Mouse (Mus musculus) left cerebral cortex, adult 2 months (tissue): ENCODE measurements at regions not wholly inside any gene's neighbourhood (a gene's known extent, or its start where the extent isn't known, plus 50 kb on each side); places are given as distances from the start of the nearest gene placed in this dataset.

Experiments
- DNase-seq, 2 experiments: peaks; one replicate each; pipeline ENCODE4 v3.0.0; 2021 to 2022; ENCODE audit warnings: low spot score in 2 of 2, mixed read lengths in 1 of 2; ENCODE audit errors: extremely low spot score in 1 of 2
- H3K27ac ChIP-seq: fragments of 200-600 bp; 2 replicates; pipeline ENCODE4 v1.8.1; 2022
- H3K4me3 ChIP-seq: fragments of 200-600 bp; 2 replicates; pipeline ENCODE4 v1.8.1; 2022
- CTCF ChIP-seq: fragments of 200-600 bp; IDR thresholded peaks from 2 replicates; pipeline ENCODE4 v1.8.1; 2022; ENCODE audit warnings: antibody characterized with exemption, mild to moderate bottlenecking, moderate library complexity
- intact Hi-C: fragments of 180-260 bp; cut with DNase I; formaldehyde crosslinking; loops from one replicate; pipeline ENCODE4 v1.15.1; 2025

DNA sequence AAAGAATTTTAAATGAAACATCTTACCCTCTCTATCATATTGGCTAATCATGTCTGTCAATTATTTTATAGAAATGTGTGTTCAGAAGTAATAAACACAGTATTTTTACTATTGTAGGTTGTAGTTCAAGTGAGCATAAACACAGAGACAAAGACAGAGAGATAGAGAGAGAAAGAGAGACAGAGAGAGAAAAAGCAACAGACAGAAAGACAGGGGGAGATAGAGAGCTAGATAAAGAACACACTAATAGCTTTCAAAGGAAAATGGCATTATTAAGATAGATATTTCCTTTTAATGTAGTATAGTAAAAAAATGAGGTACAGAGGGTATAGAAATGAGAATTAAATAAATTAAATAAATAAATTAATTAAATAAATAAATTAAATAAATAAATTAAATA is 624.4 kb upstream of the Fam84a start:
- peak; percentile 1; the same call in 1 of the 2 replicates for TF ChIP-seq CTCF
- H3K27ac ChIP-seq = no peak overlapping the region
- no peak overlapping the region for H3K4me3 ChIP-seq
- intact Hi-C loops = no loop called here
- no peak for DNase-seq

DNA sequence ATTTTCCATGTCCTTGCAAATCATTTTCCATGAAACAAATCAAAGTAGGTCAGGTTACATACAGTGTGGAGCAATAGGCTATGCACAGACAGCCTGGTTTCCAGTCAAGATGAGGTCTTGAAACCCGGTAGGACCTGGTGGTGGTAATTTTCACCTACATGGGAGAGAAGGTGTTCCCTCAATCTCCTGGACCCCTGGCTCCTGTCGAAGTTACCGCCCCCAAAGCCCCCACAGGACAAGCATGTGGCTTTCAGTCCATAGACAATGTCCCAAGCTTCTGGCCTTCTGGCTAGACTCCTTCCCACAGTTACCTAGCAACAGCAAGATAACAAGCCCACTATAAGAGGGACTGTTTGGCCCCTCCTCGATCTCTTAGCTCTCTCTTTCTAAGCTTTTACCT is 600.7 kb upstream of the Fam84a start:
- Histone ChIP-seq H3K4me3 (no peak overlapping the region), H3K27ac (no peak overlapping the region)
- TF ChIP-seq CTCF = no peak
- intact Hi-C loops = no loop called here
- DNase-seq = no peak

DNA sequence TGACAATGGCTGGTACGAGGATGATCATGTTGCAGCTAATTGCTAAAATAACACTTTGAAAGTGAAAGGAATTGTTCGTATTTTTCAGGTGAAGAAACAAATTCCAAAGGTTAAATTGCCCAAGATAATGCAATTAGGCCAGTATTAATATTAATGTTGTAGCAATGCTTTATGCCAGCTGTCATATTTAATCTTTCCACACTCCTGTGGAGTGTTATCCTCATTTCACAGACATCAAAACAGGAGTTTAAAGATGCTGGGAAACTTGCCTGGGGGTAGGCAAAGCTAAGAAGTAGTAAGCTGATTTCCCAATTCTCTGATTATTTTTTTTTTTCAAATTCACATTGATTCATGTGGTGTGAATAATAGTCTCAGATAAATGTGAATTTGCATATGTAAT is 595.5 kb upstream of the Fam84a start:
- intact Hi-C loops = no loop called here
- no peak for DNase-seq
- Histone ChIP-seq H3K4me3 (no peak overlapping the region), H3K27ac (no peak overlapping the region)
- no peak for TF ChIP-seq CTCF
